Mouse (Mus musculus): ENCODE measurements around the gene Lrrc8d. TPM values are rescaled to one million over a fixed set of nuclear protein-coding genes. Genes with fewer than 3 reads are reported as not detected.
A peak's percentile ranks its signal among the peaks of the same experiment; 100 is the strongest.

The Lrrc8d gene
- polyA plus RNA-seq, 1 experiment from 2014 or later: 32.8 TPM

GRCm38 (mm10) chr5:105839740-105840310 lies 140.1 kb downstream of the Lrrc8d start:
- Histone ChIP-seq H3K4me2 (no peak overlapping the region), H3K9ac (no peak overlapping the region), H3K4me1 (replicated peaks) (peaks cover 3% of the 10 kb centered on the region; the same call in 1 of the 2 replicates), H3K9me3 (no peaks in the 10 kb centered on the region), H3K27me3 (no peaks in the 10 kb centered on the region), H3K4me3 (no peak overlapping the region), H3K36me3 (no peaks in the 10 kb centered on the region), H3K27ac (no peak overlapping the region)
- WGBS: 80% methylated on average over 13 of the region's 13 CpGs
- no peak for ATAC-seq (ENCODE audit: low FRiP score)

GRCm38 (mm10) chr5:105844044-105844753 lies 144.4 kb downstream of the Lrrc8d start:
- no peak for ATAC-seq (ENCODE audit: low FRiP score)
- H3K4me1 ChIP-seq (replicated peaks): peaks cover 1% of the 10 kb centered on the region; the same call in 1 of the 2 replicates
- H3K27ac ChIP-seq: no peak overlapping the region
- 91% methylated on average over 10 of the region's 10 CpGs for WGBS
- H3K9ac ChIP-seq: no peak overlapping the region
- no peak overlapping the region for H3K4me3 ChIP-seq
- no peaks in the 10 kb centered on the region for H3K36me3 ChIP-seq
- no peak overlapping the region for H3K4me2 ChIP-seq
- H3K27me3 ChIP-seq: no peaks in the 10 kb centered on the region
- no peaks in the 10 kb centered on the region for H3K9me3 ChIP-seq

- no peak overlapping the region for H3K4me2 ChIP-seq
- H3K4me3 ChIP-seq: no peak overlapping the region
- 96% methylated on average over 2 of the region's 2 CpGs for WGBS
- H3K9ac ChIP-seq: no peak overlapping the region
- H3K4me1 ChIP-seq (replicated peaks): peaks cover 7% of the 10 kb centered on the region; the same call in 1 of the 2 replicates
- H3K9me3 ChIP-seq: no peaks in the 10 kb centered on the region
- ATAC-seq (ENCODE audit: low FRiP score): no peak
- no peaks in the 10 kb centered on the region for H3K27me3 ChIP-seq
- H3K27ac ChIP-seq: no peak overlapping the region
- H3K36me3 ChIP-seq: no peaks in the 10 kb centered on the region
Observed at GRCm38 (mm10) chr5:105845041-105845440, 145.3 kb downstream of the Lrrc8d start.

GRCm38 (mm10) chr5:105847726-105848125 lies 148.0 kb downstream of the Lrrc8d start:
- no peak overlapping the region for H3K27ac ChIP-seq
- H3K4me1 ChIP-seq (replicated peaks): peaks cover 7% of the 10 kb centered on the region; the same call in 1 of the 2 replicates
- H3K9me3 ChIP-seq: no peaks in the 10 kb centered on the region
- H3K27me3 ChIP-seq: no peaks in the 10 kb centered on the region
- 91% methylated on average over 8 of the region's 8 CpGs for WGBS
- H3K36me3 ChIP-seq: no peaks in the 10 kb centered on the region
- no peak for ATAC-seq (ENCODE audit: low FRiP score)
- no peak overlapping the region for H3K9ac ChIP-seq
- no peak overlapping the region for H3K4me3 ChIP-seq
- no peak overlapping the region for H3K4me2 ChIP-seq

GRCm38 (mm10) chr5:105849222-105849621 lies 149.5 kb downstream of the Lrrc8d start:
- no peak overlapping the region for H3K4me2 ChIP-seq
- no peak for ATAC-seq (ENCODE audit: low FRiP score)
- no peak overlapping the region for H3K4me3 ChIP-seq
- H3K27ac ChIP-seq: no peak overlapping the region
- H3K27me3 ChIP-seq: no peaks in the 10 kb centered on the region
- no peaks in the 10 kb centered on the region for H3K9me3 ChIP-seq
- H3K36me3 ChIP-seq: no peaks in the 10 kb centered on the region
- no peak overlapping the region for H3K9ac ChIP-seq
- whole genome bisulfite sequencing: 81% methylated on average over 4 of the region's 4 CpGs
- peaks cover 7% of the 10 kb centered on the region; the same call in 1 of the 2 replicates for H3K4me1 ChIP-seq (replicated peaks)

GRCm38 (mm10) chr5:105849643-105850042 lies 149.9 kb downstream of the Lrrc8d start:
- ATAC-seq (ENCODE audit: low FRiP score): no peak
- H3K9me3 ChIP-seq: no peaks in the 10 kb centered on the region

GRCm38 (mm10) chr5:105853271-105853670 lies 153.5 kb downstream of the Lrrc8d start:
- Histone ChIP-seq H3K27ac (no peak overlapping the region), H3K9me3 (no peaks in the 10 kb centered on the region), H3K27me3 (no peaks in the 10 kb centered on the region), H3K4me2 (no peak overlapping the region), H3K36me3 (no peaks in the 10 kb centered on the region), H3K9ac (no peak overlapping the region), H3K4me3 (no peak overlapping the region), H3K4me1 (replicated peaks) (peaks cover 7% of the 10 kb centered on the region; the same call in 1 of the 2 replicates)
- no peak for ATAC-seq (ENCODE audit: low FRiP score)
- WGBS: 90% methylated on average over 9 of the region's 9 CpGs

More at GRCm38 (mm10) chr5:105849643-105850042, 149.9 kb downstream of the Lrrc8d start:
- Histone ChIP-seq H3K4me2 (no peak overlapping the region), H3K4me3 (no peak overlapping the region), H3K27me3 (no peaks in the 10 kb centered on the region), H3K27ac (no peak overlapping the region), H3K4me1 (replicated peaks) (peaks cover 7% of the 10 kb centered on the region; the same call in 1 of the 2 replicates), H3K9ac (no peak overlapping the region), H3K36me3 (no peaks in the 10 kb centered on the region)
- WGBS: 64% methylated on average over 3 of the region's 3 CpGs

- 83% methylated on average over 5 of the region's 5 CpGs for WGBS
- no peak overlapping the region for H3K9ac ChIP-seq
- H3K27me3 ChIP-seq: no peaks in the 10 kb centered on the region
- no peak overlapping the region for H3K4me3 ChIP-seq
- no peaks in the 10 kb centered on the region for H3K36me3 ChIP-seq
- ATAC-seq (ENCODE audit: low FRiP score): no peak
- H3K4me1 ChIP-seq (replicated peaks): no peaks in the 10 kb centered on the region
- H3K4me2 ChIP-seq: no peak overlapping the region
- H3K27ac ChIP-seq: no peak overlapping the region
- no peaks in the 10 kb centered on the region for H3K9me3 ChIP-seq
Observed at GRCm38 (mm10) chr5:105857486-105857885, 157.7 kb downstream of the Lrrc8d start.

- Histone ChIP-seq H3K9ac (no peak overlapping the region), H3K27me3 (no peaks in the 10 kb centered on the region), H3K27ac (no peak overlapping the region), H3K9me3 (no peaks in the 10 kb centered on the region), H3K36me3 (no peaks in the 10 kb centered on the region), H3K4me2 (no peak overlapping the region), H3K4me3 (no peak overlapping the region), H3K4me1 (replicated peaks) (no peaks in the 10 kb centered on the region)
- WGBS: 83% methylated on average over 8 of the region's 8 CpGs
- no peak for ATAC-seq (ENCODE audit: low FRiP score)
Observed at GRCm38 (mm10) chr5:105858754-105859694, 159.3 kb downstream of the Lrrc8d start.

- WGBS: 71% methylated on average over 11 of the region's 11 CpGs
- no peak overlapping the region for H3K9ac ChIP-seq
- H3K9me3 ChIP-seq: no peaks in the 10 kb centered on the region
- no peak overlapping the region for H3K4me3 ChIP-seq
- no peak overlapping the region for H3K4me2 ChIP-seq
- no peak for ATAC-seq (ENCODE audit: low FRiP score)
- peak overlapping the region; percentile 30; the same call in 1 of the 2 replicates for H3K27ac ChIP-seq
- H3K27me3 ChIP-seq: no peaks in the 10 kb centered on the region
- no peaks in the 10 kb centered on the region for H3K4me1 ChIP-seq (replicated peaks)
- no peaks in the 10 kb centered on the region for H3K36me3 ChIP-seq
Observed at GRCm38 (mm10) chr5:105859716-105860460, 160.1 kb downstream of the Lrrc8d start.

- no peak for ATAC-seq (ENCODE audit: low FRiP score)
- no peak overlapping the region for H3K4me3 ChIP-seq
- H3K36me3 ChIP-seq: no peaks in the 10 kb centered on the region
- WGBS: 91% methylated on average over 10 of the region's 10 CpGs
- H3K27ac ChIP-seq: peak overlapping the region; percentile 30; the same call in 1 of the 2 replicates
- no peaks in the 10 kb centered on the region for H3K27me3 ChIP-seq
- H3K9ac ChIP-seq: no peak overlapping the region
- no peaks in the 10 kb centered on the region for H3K4me1 ChIP-seq (replicated peaks)
- H3K9me3 ChIP-seq: no peaks in the 10 kb centered on the region
- no peak overlapping the region for H3K4me2 ChIP-seq
Observed at GRCm38 (mm10) chr5:105860461-105860835, 160.7 kb downstream of the Lrrc8d start.
